Mouse (Mus musculus): ENCODE results near the gene Vmn1r45. TPM values are rescaled to one million over a fixed set of nuclear protein-coding genes. Genes with fewer than 3 reads are reported as not detected.
"Not testable (repeated sequence)": the region's sequence is repeated elsewhere in the genome, so short reads cannot be mapped to it uniquely, and the experiment has no call there.

Gene Vmn1r45
- total RNA-seq (2017), result not detected in 2 replicates

GRCm38 (mm10) chr6:89940498-89940897 is at the start of gene Vmn1r45:
Vmn1r45 (minus strand) TSS chr6:89940598.
- ATAC-seq (replicated peaks; ENCODE audit: low read depth, poor library complexity, severe bottlenecking), result not testable (repeated sequence)

- ATAC-seq (replicated peaks; ENCODE audit: low read depth, poor library complexity, severe bottlenecking), result no peak
These were observed 45.6 kb upstream of the Vmn1r45 start for GRCm38 (mm10) chr6:89985989-89986388.

- no peak for ATAC-seq (replicated peaks; ENCODE audit: low read depth, poor library complexity, severe bottlenecking)
These were observed 28.6 kb upstream of the Vmn1r45 start, which contains the start of gene Vmn1r46 for GRCm38 (mm10) chr6:89969013-89969412. Vmn1r46 (plus strand) TSS chr6:89969313.

GRCm38 (mm10) chr6:89966341-89966740 is 25.9 kb upstream of the Vmn1r45 start:
- no peak for ATAC-seq (replicated peaks; ENCODE audit: low read depth, poor library complexity, severe bottlenecking)

- ATAC-seq (replicated peaks; ENCODE audit: low read depth, poor library complexity, severe bottlenecking), result no peak
These were observed 13.2 kb upstream of the Vmn1r45 start for GRCm38 (mm10) chr6:89953556-89953955.

GRCm38 (mm10) chr6:89940926-89941325 is 528 bp upstream of the Vmn1r45 start:
- ATAC-seq (replicated peaks; ENCODE audit: low read depth, poor library complexity, severe bottlenecking), result no peak

GRCm38 (mm10) chr6:89883812-89884211 is 56.6 kb downstream of the Vmn1r45 start:
- ATAC-seq (replicated peaks; ENCODE audit: low read depth, poor library complexity, severe bottlenecking), result no peak

GRCm38 (mm10) chr6:89883360-89883759 is 57.0 kb downstream of the Vmn1r45 start, which contains the start of gene Vmn1r44:
Vmn1r44 (plus strand) TSS chr6:89883660.
- no peak for ATAC-seq (replicated peaks; ENCODE audit: low read depth, poor library complexity, severe bottlenecking)

Other genes with a start within 250 kb of the Vmn1r45 start
- gene Vmn1r40, start 233.1 kb downstream of the Vmn1r45 start, total RNA-seq (2017), result not detected in 2 replicates
- gene Vmn1r41, start 199.8 kb downstream of the Vmn1r45 start, total RNA-seq (2017), result not detected in 2 replicates
- gene Vmn1r42, start 64.2 kb downstream of the Vmn1r45 start, total RNA-seq (2017), result not detected in 2 replicates
- gene Vmn1r43, start 64.2 kb downstream of the Vmn1r45 start, total RNA-seq (2017), result not detected in 2 replicates
- not detected in 2 replicates for gene Vmn1r44, start 56.9 kb downstream of the Vmn1r45 start, total RNA-seq (2017)
- gene Vmn1r46, start 28.7 kb upstream of the Vmn1r45 start, total RNA-seq (2017), result not detected in 2 replicates
- gene Vmn1r47, start 75.5 kb upstream of the Vmn1r45 start, total RNA-seq (2017), result not detected in 2 replicates
- not detected in 2 replicates for gene Vmn1r48, start 96.2 kb upstream of the Vmn1r45 start, total RNA-seq (2017)
- not detected in 2 replicates for gene Vmn1r49, start 137.9 kb upstream of the Vmn1r45 start, total RNA-seq (2017)
- gene Vmn1r50, start 160.8 kb upstream of the Vmn1r45 start, total RNA-seq (2017), result not detected in 2 replicates
- not detected in 2 replicates for gene Vmn1r51, start 182.0 kb upstream of the Vmn1r45 start, total RNA-seq (2017)
- gene Vmn1r52, start 234.2 kb upstream of the Vmn1r45 start, total RNA-seq (2017), result not detected in 2 replicates

Data from common myeloid progenitor, adult 5-6 weeks (primary cell).